Mouse (Mus musculus) heart, embryonic 14.5 days (tissue): ENCODE measurements around the gene Cyp2d34. TPM values are rescaled to one million over a fixed set of nuclear protein-coding genes. Genes with fewer than 3 reads are reported as not detected.

Experiments used
- ATAC-seq: fragments of 200-750 bp; cut with Nextera tagmentation; 2 replicates; pipeline ENCODE4 v1.8.0; 2017; ENCODE audit warnings: low read depth, moderate TSS enrichment; ENCODE audit not compliant: insufficient number of reproducible peaks, insufficient read depth, low FRiP score
- H3K27ac ChIP-seq, 2 experiments: fragments of 200-500 bp in 1 of 2; fragments of 300-500 bp in 1 of 2; sonication (generic) in 1 of 2; replicated peaks in 1 of 2; 2 replicates each; pipeline ENCODE4 v1.5.1; 2012 to 2014; ENCODE audit warnings: low read depth in 2 of 2, low read length in 2 of 2, control low read depth in 1 of 2, mild to moderate bottlenecking in 1 of 2, mixed read lengths in 1 of 2; ENCODE audit not compliant: control insufficient read depth in 1 of 2, insufficient read depth in 1 of 2
- H3K27me3 ChIP-seq: fragments of 300-500 bp; sonication (generic); 2 replicates; pipeline ENCODE4 v1.6.1; 2014; ENCODE audit warnings: mild to moderate bottlenecking, low read length, control low read depth; ENCODE audit not compliant: control insufficient read depth, insufficient read depth
- H3K36me3 ChIP-seq: fragments of 300-500 bp; sonication (generic); 2 replicates; pipeline ENCODE4 v1.6.1; 2014; ENCODE audit warnings: mild to moderate bottlenecking, control low read depth, low read length, mixed read lengths; ENCODE audit not compliant: control insufficient read depth, insufficient read depth
- H3K4me1 ChIP-seq, 2 experiments: fragments of 200-500 bp in 1 of 2; fragments of 300-500 bp in 1 of 2; sonication (generic) in 1 of 2; 2 replicates each; pipeline ENCODE4 v1.6.1; 2012 to 2014; ENCODE audit warnings: low read length in 2 of 2, control low read depth in 1 of 2, mixed read lengths in 1 of 2; ENCODE audit not compliant: control insufficient read depth in 2 of 2, insufficient read depth in 2 of 2
- H3K4me2 ChIP-seq: fragments of 300-500 bp; sonication (generic); 2 replicates; pipeline ENCODE4 v1.6.1; 2014; ENCODE audit warnings: mild to moderate bottlenecking, low read length
- H3K4me3 ChIP-seq, 2 experiments: fragments of 200-500 bp in 1 of 2; fragments of 300-500 bp in 1 of 2; sonication (generic) in 1 of 2; 2 replicates each; pipeline ENCODE4 v1.5.1; 2012 to 2014; ENCODE audit warnings: low read length in 2 of 2, mild to moderate bottlenecking in 2 of 2, control low read depth in 1 of 2, low read depth in 1 of 2, moderate library complexity in 1 of 2; ENCODE audit not compliant: control insufficient read depth in 1 of 2, insufficient read depth in 1 of 2
- H3K9ac ChIP-seq: fragments of 300-500 bp; sonication (generic); 2 replicates; pipeline ENCODE4 v1.6.1; 2014; ENCODE audit warnings: mild to moderate bottlenecking, low read length
- H3K9me3 ChIP-seq: fragments of 300-500 bp; sonication (generic); 2 replicates; pipeline ENCODE4 v1.6.1; 2016; ENCODE audit warnings: low read length, control low read depth; ENCODE audit not compliant: control insufficient read depth
- WGBS: fragments of 180-500 bp; shearing (Covaris S2); extraction: QIAGEN DNeasy Blood & Tissue Kit; methylation state at CpG from one replicate; pipeline ENCODE4 v1.1.7; 2014; 5-methylcytosine and 5-hydroxymethylcytosine counted together
- polyA plus RNA-seq: library from polyadenylated mRNA; unstranded; fragments of >200 nt; fragmentation: Nextera tagmentation; extraction: Ambion mirVana; gene quantifications from 2 replicates; pipeline ENCODE4 v1.2.1, GENCODE M21; 2014

The Cyp2d34 gene
- not detected in 2 replicates for polyA plus RNA-seq

DNA sequence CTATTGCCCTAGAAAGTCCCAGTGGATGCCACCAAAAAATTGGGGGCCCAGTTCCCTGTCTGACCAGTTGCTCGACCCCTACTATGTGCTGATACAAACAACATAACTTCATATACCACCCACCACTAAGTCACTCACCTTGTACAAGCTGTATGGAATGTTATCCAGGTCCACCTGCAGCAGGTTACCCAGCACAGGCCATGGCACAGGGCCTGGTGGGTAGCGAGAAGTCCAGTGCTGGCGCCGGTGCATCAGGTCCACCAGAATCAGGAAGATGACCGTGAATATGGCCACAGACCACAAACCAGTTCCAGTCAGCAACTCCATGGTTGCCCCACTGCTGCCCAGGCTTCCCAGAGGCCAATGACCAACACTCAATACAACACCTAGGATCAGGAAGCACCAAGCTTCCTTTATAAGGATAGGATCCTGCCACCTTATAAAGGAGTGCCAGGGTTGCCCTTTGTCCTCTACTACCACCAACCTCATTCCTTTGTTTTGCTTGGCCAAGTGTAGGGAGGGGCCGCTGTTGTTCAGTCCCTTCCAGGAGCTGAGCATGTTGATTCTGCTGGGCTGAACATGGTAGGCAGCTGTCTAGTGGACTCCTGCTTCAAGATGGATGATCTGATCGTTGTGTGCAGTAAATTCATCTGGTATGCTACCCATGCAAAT, at the start of gene Cyp2d34:
TSS of gene Cyp2d34 (minus strand) at position 416 of the 672 bp plus-strand sequence.
- H3K27me3 ChIP-seq: no peaks in the 10 kb centered on the region
- H3K4me1 ChIP-seq: no peaks in the 10 kb centered on the region
- no peak within 1 kb of the TSS for H3K4me3 ChIP-seq
- H3K9me3 ChIP-seq: no peaks in the 10 kb centered on the region
- H3K36me3 ChIP-seq: no peaks in the 10 kb centered on the region
- no peak for ATAC-seq
- no peak within 1 kb of the TSS for H3K9ac ChIP-seq
- 78% methylated on average over 7 of the region's 7 CpGs for WGBS
- no peak within 1 kb of the TSS for H3K27ac ChIP-seq
- H3K4me2 ChIP-seq: no peak within 1 kb of the TSS

DNA sequence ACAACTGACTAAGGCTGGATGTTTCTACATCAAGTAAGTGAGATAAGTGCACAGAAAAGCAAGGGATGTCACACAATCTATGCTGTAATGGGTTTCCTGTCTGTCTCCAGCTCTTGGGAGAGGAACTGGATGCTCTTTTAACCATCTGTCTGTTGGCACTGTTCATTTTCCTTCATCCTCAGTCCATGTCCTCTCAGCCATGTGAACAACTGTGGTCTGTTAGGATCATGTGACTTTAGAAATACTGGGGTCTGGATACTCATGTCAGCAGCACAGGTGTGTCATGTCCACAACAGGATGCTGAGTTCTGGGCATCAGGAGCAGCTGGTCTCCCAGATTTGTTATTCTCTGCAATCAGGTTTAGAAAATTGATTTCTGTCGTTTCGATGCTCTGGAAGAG, 35.6 kb upstream of the Cyp2d34 start:
- Histone ChIP-seq H3K36me3 (no peaks in the 10 kb centered on the region), H3K27me3 (no peaks in the 10 kb centered on the region), H3K9me3 (no peaks in the 10 kb centered on the region), H3K4me1 (no peaks in the 10 kb centered on the region), H3K9ac (no peak overlapping the region), H3K27ac (no peak overlapping the region), H3K4me2 (no peak overlapping the region), H3K4me3 (no peak overlapping the region)
- ATAC-seq: no peak
- WGBS: 63% methylated on average over 2 of the region's 2 CpGs

DNA sequence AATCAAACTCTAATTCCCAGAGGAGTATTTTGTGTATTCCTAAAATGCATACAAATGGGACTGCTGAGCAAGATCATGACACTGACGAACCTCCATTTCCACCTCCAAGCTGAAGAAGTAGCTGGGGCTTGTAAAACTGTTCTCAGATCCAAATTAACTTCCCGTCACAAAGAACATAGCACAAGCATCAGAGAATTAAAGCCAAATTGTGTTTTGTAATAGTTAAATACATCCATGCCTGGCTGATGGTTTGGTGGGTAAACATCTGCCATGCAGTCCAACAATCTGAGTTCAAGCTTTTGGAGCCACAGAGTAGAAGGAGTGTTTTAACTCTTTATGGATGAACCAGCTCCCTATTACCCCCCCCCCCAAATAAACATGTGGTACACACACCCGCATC, 23.6 kb upstream of the Cyp2d34 start:
- Histone ChIP-seq H3K9ac (no peak overlapping the region), H3K27me3 (no peaks in the 10 kb centered on the region), H3K36me3 (no peaks in the 10 kb centered on the region), H3K9me3 (no peaks in the 10 kb centered on the region), H3K27ac (no peak overlapping the region), H3K4me1 (no peaks in the 10 kb centered on the region), H3K4me2 (no peak overlapping the region), H3K4me3 (no peak overlapping the region)
- WGBS: 61% methylated on average over 3 of the region's 3 CpGs
- ATAC-seq: no peak

DNA sequence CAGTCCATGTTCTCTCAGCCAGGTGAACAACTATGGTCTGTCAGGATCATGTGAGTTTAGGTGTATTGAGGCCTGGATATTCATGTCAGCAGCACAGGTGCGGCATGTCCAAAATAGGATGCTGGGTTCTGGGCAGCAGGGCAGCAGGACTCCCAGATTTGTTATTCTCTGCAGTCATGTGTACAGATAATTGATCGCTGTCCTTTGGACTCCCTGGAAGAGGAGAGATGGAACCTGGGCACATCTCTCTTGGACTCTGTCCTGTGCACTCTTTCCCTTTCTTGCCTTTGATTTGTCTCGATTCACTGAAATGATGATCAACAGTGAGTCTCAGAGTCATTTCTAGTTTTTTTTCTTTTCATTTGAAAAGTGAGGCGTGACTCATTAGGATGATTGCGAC, 23.0 kb upstream of the Cyp2d34 start:
- ATAC-seq: no peak
- H3K4me1 ChIP-seq: no peaks in the 10 kb centered on the region
- no peaks in the 10 kb centered on the region for H3K9me3 ChIP-seq
- no peaks in the 10 kb centered on the region for H3K36me3 ChIP-seq
- H3K9ac ChIP-seq: no peak overlapping the region
- H3K27me3 ChIP-seq: no peaks in the 10 kb centered on the region
- no peak overlapping the region for H3K4me2 ChIP-seq
- 85% methylated on average over 5 of the region's 5 CpGs for WGBS
- no peak overlapping the region for H3K27ac ChIP-seq
- H3K4me3 ChIP-seq: no peak overlapping the region

DNA sequence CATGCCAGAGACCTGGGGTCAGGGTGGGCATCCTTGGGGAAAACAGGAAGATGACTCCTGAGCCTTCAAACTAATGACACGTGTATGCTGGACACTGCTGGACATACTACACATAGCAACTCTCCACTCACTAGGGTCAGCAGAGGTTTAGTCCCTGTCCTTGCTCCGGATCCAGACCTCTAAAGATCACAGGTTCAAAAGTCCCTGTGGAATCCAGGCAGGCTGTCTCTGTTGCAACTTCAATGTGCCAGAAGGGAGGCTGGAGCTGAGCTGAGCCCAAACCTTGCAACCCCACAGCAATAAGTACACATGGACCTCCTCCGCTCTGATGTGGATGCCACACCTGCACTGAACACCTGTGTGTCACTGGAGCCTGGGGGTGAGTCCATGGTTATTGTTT, 22.0 kb upstream of the Cyp2d34 start:
- 78% methylated on average over 3 of the region's 3 CpGs for WGBS
- H3K9ac ChIP-seq: no peak overlapping the region
- no peaks in the 10 kb centered on the region for H3K27me3 ChIP-seq
- no peak overlapping the region for H3K27ac ChIP-seq
- H3K4me1 ChIP-seq: no peaks in the 10 kb centered on the region
- no peak overlapping the region for H3K4me2 ChIP-seq
- H3K9me3 ChIP-seq: no peaks in the 10 kb centered on the region
- no peak overlapping the region for H3K4me3 ChIP-seq
- no peak for ATAC-seq
- no peaks in the 10 kb centered on the region for H3K36me3 ChIP-seq

DNA sequence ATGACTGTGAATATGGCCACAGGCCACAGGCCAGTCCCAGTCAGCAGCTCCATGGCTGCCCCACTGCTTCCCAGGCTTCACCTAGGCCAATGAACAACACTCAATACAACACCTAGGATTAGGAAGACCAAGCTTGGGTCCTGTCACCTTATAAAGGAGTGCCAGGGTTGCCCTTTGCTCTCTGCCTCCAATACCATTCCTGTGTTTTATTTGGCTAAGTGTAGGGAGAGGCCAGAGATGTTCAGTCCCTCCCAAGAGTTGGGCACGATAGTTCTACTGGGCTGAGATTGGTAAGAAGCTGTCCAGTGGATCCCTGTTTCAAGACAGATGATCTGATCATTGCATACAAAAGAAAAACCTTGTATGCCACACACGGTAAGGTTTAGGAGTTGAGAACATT, 21.2 kb upstream of the Cyp2d34 start:
- no peak overlapping the region for H3K4me3 ChIP-seq
- no peaks in the 10 kb centered on the region for H3K27me3 ChIP-seq
- H3K36me3 ChIP-seq: no peaks in the 10 kb centered on the region
- 80% methylated on average over 2 of the region's 2 CpGs for WGBS
- H3K27ac ChIP-seq: no peak overlapping the region
- no peaks in the 10 kb centered on the region for H3K9me3 ChIP-seq
- no peak overlapping the region for H3K9ac ChIP-seq
- ATAC-seq: no peak
- H3K4me2 ChIP-seq: no peak overlapping the region
- H3K4me1 ChIP-seq: no peaks in the 10 kb centered on the region

DNA sequence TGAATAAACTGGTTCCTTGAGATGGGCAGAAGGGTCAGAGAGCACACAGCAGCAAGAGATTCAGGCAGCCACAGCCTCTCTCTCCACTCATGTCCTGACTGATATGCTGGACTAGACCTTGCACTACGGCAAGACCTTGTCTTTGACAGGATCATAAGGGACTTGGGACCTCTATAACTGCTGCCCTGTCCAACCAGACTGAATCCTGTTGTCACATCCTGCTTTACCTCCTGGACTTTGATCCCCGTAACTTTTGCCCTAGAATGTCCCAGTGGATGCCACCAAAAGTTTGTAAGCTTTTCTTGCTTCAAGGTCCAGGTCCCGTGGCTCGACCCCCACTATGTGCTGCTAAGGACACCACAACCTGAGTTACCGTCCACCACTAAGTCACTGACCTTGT, 20.6 kb upstream of the Cyp2d34 start:
- no peak overlapping the region for H3K4me3 ChIP-seq
- H3K27ac ChIP-seq: no peak overlapping the region
- H3K27me3 ChIP-seq: no peaks in the 10 kb centered on the region
- H3K36me3 ChIP-seq: no peaks in the 10 kb centered on the region
- no peaks in the 10 kb centered on the region for H3K9me3 ChIP-seq
- no peak overlapping the region for H3K4me2 ChIP-seq
- WGBS: 77% methylated on average over 5 of the region's 5 CpGs
- H3K4me1 ChIP-seq: no peaks in the 10 kb centered on the region
- ATAC-seq: no peak
- no peak overlapping the region for H3K9ac ChIP-seq

DNA sequence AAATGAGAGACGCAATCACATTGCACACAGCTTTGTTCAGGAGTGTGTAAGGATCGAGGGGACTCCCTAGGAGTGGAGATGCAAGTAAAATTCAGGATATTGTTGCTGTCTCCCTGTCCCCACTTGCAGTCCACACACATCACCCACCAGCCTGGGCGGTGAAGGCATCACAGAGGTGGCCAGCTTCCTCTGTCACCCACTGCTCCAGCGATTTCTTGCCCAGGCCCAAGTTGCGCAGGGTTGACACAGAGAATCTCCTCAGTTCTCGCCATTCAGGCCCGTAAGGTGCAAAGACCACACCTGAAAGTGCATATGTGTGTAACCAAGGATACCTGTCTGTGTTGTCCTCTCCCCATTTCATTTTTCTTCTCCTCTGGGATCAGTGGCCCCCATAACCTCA, 19.5 kb upstream of the Cyp2d34 start:
- no peaks in the 10 kb centered on the region for H3K36me3 ChIP-seq
- no peak overlapping the region for H3K9ac ChIP-seq
- WGBS: 85% methylated on average over 7 of the region's 7 CpGs
- no peak overlapping the region for H3K27ac ChIP-seq
- no peak overlapping the region for H3K4me2 ChIP-seq
- H3K4me1 ChIP-seq: no peaks in the 10 kb centered on the region
- no peak for ATAC-seq
- no peaks in the 10 kb centered on the region for H3K27me3 ChIP-seq
- H3K4me3 ChIP-seq: no peak overlapping the region
- H3K9me3 ChIP-seq: no peaks in the 10 kb centered on the region
